Mouse (Mus musculus): Measurements from ENCODE around the gene Psmb7. TPM values are rescaled to one million over a fixed set of nuclear protein-coding genes. Genes with fewer than 3 reads are reported as not detected.

The Psmb7 gene
- total and polyA plus RNA-seq, 2 experiments = 99.4 to 219 TPM

GRCm38 (mm10) chr2:38541570-38541969 is 102.3 kb downstream of the Psmb7 start:
- H3K79me2 ChIP-seq (ENCODE audit: control insufficient read depth, insufficient read depth, low read length) = peaks cover 57% of the 10 kb centered on the region
- H3K9ac ChIP-seq (ENCODE audit: low read depth, low read length) = no peak overlapping the region
- H3K27me3 ChIP-seq (ENCODE audit: control insufficient read depth, insufficient read depth, low read length) = no peaks in the 10 kb centered on the region
- H3K4me1 ChIP-seq (ENCODE audit: control insufficient read depth, insufficient read depth, low read length) = peaks cover 48% of the 10 kb centered on the region
- DNase-seq (ENCODE audit: extremely low read depth, low read depth, low spot score) = peak; percentile 58
- H3K27ac ChIP-seq (replicated peaks; ENCODE audit: insufficient read depth, low read depth, low read length) = 0 out of 2 replicates have a peak overlapping the region, but pooled peaks have one; percentile 2
- WGBS = 22% methylated on average over 1 of the region's 1 CpGs
- no peak overlapping the region for H3K4me3 ChIP-seq (ENCODE audit: insufficient read depth, low read depth, low read length)
- no peak for TF ChIP-seq POLR2A (IDR thresholded peaks at IDR 0.05; ENCODE audit: extremely low read depth, insufficient read depth, low read length)
- peak; percentile 57 for TF ChIP-seq CTCF (IDR thresholded peaks at IDR 0.05; ENCODE audit: low read depth, low read length)
- no peaks in the 10 kb centered on the region for H3K36me3 ChIP-seq (ENCODE audit: control insufficient read depth, insufficient read depth, low read length)

DNA sequence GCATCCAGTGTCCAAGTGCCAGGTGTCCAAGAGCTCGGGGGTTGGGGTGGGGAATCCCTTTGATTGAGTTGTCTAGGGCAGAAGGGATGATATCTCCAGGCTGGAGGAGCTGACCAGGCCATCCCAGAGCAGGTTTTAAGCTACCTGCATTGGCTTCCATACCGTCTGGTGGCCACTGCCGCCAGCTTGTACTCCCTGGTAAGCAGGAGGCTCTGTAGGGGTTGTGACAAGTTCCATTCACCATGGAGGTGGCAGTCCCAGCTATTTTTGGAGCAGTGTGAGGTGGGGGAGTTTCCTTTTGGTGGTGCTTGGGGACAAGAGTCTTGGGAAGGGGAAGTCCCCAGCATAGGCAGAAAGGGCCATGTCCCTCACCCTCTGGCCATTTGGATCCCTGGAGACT is 102.8 kb downstream of the Psmb7 start:
- no peaks in the 10 kb centered on the region for H3K27me3 ChIP-seq (ENCODE audit: control insufficient read depth, insufficient read depth, low read length)

DNA sequence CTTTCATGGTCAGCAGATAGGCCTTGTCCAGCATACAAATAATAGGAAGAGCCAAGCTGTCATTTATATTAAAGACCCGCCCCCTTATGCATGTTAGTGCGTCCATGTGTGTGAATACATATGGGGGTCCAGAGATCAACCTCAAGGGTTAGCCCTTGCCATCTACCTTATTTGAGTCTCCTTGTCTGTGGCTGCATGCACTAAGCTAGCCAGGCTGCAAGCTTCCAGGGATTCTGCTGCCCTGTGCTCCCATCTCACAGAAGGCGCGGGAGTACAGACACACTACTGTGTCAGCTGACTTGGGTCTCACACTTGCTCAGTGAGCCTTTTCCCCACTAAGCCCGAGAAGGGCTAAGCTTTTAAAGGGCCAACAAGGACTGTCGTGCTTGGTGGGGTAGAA is 103.2 kb downstream of the Psmb7 start:
- WGBS = 86% methylated on average over 6 of the region's 6 CpGs
- Histone ChIP-seq H3K27me3 (ENCODE audit: control insufficient read depth, insufficient read depth, low read length) (no peaks in the 10 kb centered on the region), H3K36me3 (ENCODE audit: control insufficient read depth, insufficient read depth, low read length) (no peaks in the 10 kb centered on the region), H3K27ac (replicated peaks; ENCODE audit: insufficient read depth, low read depth, low read length) (no peak overlapping the region), H3K79me2 (ENCODE audit: control insufficient read depth, insufficient read depth, low read length) (peaks cover 57% of the 10 kb centered on the region), H3K9ac (ENCODE audit: low read depth, low read length) (no peak overlapping the region), H3K4me1 (ENCODE audit: control insufficient read depth, insufficient read depth, low read length) (peaks cover 44% of the 10 kb centered on the region), H3K4me3 (ENCODE audit: insufficient read depth, low read depth, low read length) (no peak overlapping the region)
- DNase-seq (ENCODE audit: extremely low read depth, low read depth, low spot score) = no peak
- TF ChIP-seq CTCF (IDR thresholded peaks at IDR 0.05; ENCODE audit: low read depth, low read length) (no peak), POLR2A (IDR thresholded peaks at IDR 0.05; ENCODE audit: extremely low read depth, insufficient read depth, low read length) (no peak)

More for the DNA sequence above, 102.8 kb downstream of the Psmb7 start:
- no peak for DNase-seq (ENCODE audit: extremely low read depth, low read depth, low spot score)
- Histone ChIP-seq H3K79me2 (ENCODE audit: control insufficient read depth, insufficient read depth, low read length) (peaks cover 56% of the 10 kb centered on the region), H3K4me3 (ENCODE audit: insufficient read depth, low read depth, low read length) (no peak overlapping the region), H3K4me1 (ENCODE audit: control insufficient read depth, insufficient read depth, low read length) (peaks cover 48% of the 10 kb centered on the region), H3K9ac (ENCODE audit: low read depth, low read length) (no peak overlapping the region), H3K36me3 (ENCODE audit: control insufficient read depth, insufficient read depth, low read length) (no peaks in the 10 kb centered on the region), H3K27ac (replicated peaks; ENCODE audit: insufficient read depth, low read depth, low read length) (0 out of 2 replicates have a peak overlapping the region, but pooled peaks have one; percentile 2)
- no peak for TF ChIP-seq CTCF (IDR thresholded peaks at IDR 0.05; ENCODE audit: low read depth, low read length)
- TF ChIP-seq POLR2A (IDR thresholded peaks at IDR 0.05; ENCODE audit: extremely low read depth, insufficient read depth, low read length) = no peak
- WGBS = 87% methylated on average over 3 of the region's 3 CpGs

DNA sequence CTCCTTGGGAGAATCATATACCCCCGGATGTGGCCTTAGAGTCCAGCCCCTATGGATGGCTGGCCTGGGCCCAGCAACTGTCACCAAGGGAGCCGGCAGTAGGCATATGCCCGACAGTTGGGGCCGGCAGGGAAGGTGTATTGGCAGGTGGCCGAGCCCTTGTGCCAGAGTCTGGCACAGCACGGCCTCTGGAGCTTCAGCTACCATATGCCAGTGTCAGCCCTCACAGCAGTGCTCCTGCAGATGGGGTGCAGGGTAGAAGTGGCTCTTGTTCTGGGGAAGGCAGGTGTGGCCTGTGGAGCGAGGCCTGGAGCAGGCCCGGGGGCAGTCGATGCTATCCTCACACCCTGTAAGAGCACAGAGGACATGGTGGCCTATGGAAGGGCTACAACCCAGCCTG is 104.2 kb downstream of the Psmb7 start:
- WGBS = 46% methylated on average over 9 of the region's 9 CpGs
- Histone ChIP-seq H3K4me3 (ENCODE audit: insufficient read depth, low read depth, low read length) (no peak overlapping the region), H3K36me3 (ENCODE audit: control insufficient read depth, insufficient read depth, low read length) (no peaks in the 10 kb centered on the region), H3K79me2 (ENCODE audit: control insufficient read depth, insufficient read depth, low read length) (peaks cover 55% of the 10 kb centered on the region), H3K27me3 (ENCODE audit: control insufficient read depth, insufficient read depth, low read length) (no peaks in the 10 kb centered on the region), H3K4me1 (ENCODE audit: control insufficient read depth, insufficient read depth, low read length) (peaks cover 43% of the 10 kb centered on the region), H3K27ac (replicated peaks; ENCODE audit: insufficient read depth, low read depth, low read length) (no peak overlapping the region), H3K9ac (ENCODE audit: low read depth, low read length) (no peak overlapping the region)
- TF ChIP-seq CTCF (IDR thresholded peaks at IDR 0.05; ENCODE audit: low read depth, low read length) (no peak), POLR2A (IDR thresholded peaks at IDR 0.05; ENCODE audit: extremely low read depth, insufficient read depth, low read length) (no peak)
- DNase-seq (ENCODE audit: extremely low read depth, low read depth, low spot score) = no peak

Other genes with a start within 250 kb of the Psmb7 start
- 13.6 and 17.1 TPM in 2 replicates for gene Nek6, start 132.4 kb downstream of the Psmb7 start, total RNA-seq (2014; rRNA removed)
- 51.0 and 58.8 TPM in 2 replicates for gene Nek6, start 132.4 kb downstream of the Psmb7 start, polyA plus RNA-seq (2012; rRNA removed)
- 0.74 TPM in 1 of 2 replicates, not detected in the other for gene Nr5a1, start 70.5 kb upstream of the Psmb7 start, total RNA-seq (2014; rRNA removed)
- gene Nr5a1, start 70.5 kb upstream of the Psmb7 start, polyA plus RNA-seq (2012; rRNA removed) = not detected in 2 replicates